Mouse (Mus musculus): Measurements from ENCODE around the gene Taok2.

The Taok2 gene

GRCm38 (mm10) chr7:126869780-126870519, 14.6 kb downstream of the Taok2 start:
- no peak for DNase-seq (ENCODE audit: low spot score)

- DNase-seq (ENCODE audit: low spot score): no peak
Observed at GRCm38 (mm10) chr7:126868003-126868402, 16.5 kb downstream of the Taok2 start.

GRCm38 (mm10) chr7:126867534-126867933, 17.0 kb downstream of the Taok2 start:
- no peak for DNase-seq (ENCODE audit: low spot score)

GRCm38 (mm10) chr7:126863791-126864190, 20.7 kb downstream of the Taok2 start:
- no peak for DNase-seq (ENCODE audit: low spot score)

GRCm38 (mm10) chr7:126862147-126862784, 22.2 kb downstream of the Taok2 start, which contains the start of gene Ino80e:
Gene Ino80e (minus strand): TSS chr7:126862377.
- DNase-seq (ENCODE audit: low spot score): peak; percentile 93

GRCm38 (mm10) chr7:126861429-126862130, 22.9 kb downstream of the Taok2 start, which contains the start of gene Hirip3:
Gene Hirip3 (plus strand): TSS chr7:126861972.
- DNase-seq (ENCODE audit: low spot score): peak; percentile 86

GRCm38 (mm10) chr7:126860987-126861386, 23.5 kb downstream of the Taok2 start:
- no peak for DNase-seq (ENCODE audit: low spot score)

- DNase-seq (ENCODE audit: low spot score): no peak
Observed at GRCm38 (mm10) chr7:126856741-126857420, 27.6 kb downstream of the Taok2 start.

GRCm38 (mm10) chr7:126855641-126856040, 28.9 kb downstream of the Taok2 start:
- no peak for DNase-seq (ENCODE audit: low spot score)

GRCm38 (mm10) chr7:126853454-126853853, 31.0 kb downstream of the Taok2 start:
- no peak for DNase-seq (ENCODE audit: low spot score)

GRCm38 (mm10) chr7:126851192-126851591, 33.3 kb downstream of the Taok2 start:
- DNase-seq (ENCODE audit: low spot score): no peak

- no peak for DNase-seq (ENCODE audit: low spot score)
Observed at GRCm38 (mm10) chr7:126850161-126850560, 34.3 kb downstream of the Taok2 start.

GRCm38 (mm10) chr7:126848794-126849193, 35.7 kb downstream of the Taok2 start:
- no peak for DNase-seq (ENCODE audit: low spot score)

- no peak for DNase-seq (ENCODE audit: low spot score)
Observed at GRCm38 (mm10) chr7:126847421-126848398, 36.8 kb downstream of the Taok2 start.

- no peak for DNase-seq (ENCODE audit: low spot score)
Observed at GRCm38 (mm10) chr7:126847116-126847420, 37.4 kb downstream of the Taok2 start, which contains the start of gene Doc2a. Gene Doc2a (plus strand): TSS chr7:126847416.

GRCm38 (mm10) chr7:126845516-126845915, 39.0 kb downstream of the Taok2 start:
- DNase-seq (ENCODE audit: low spot score): no peak

GRCm38 (mm10) chr7:126843276-126843675, 41.2 kb downstream of the Taok2 start:
- no peak for DNase-seq (ENCODE audit: low spot score)

- no peak for DNase-seq (ENCODE audit: low spot score)
Observed at GRCm38 (mm10) chr7:126833294-126833693, 51.2 kb downstream of the Taok2 start.

GRCm38 (mm10) chr7:126832036-126832598, 52.4 kb downstream of the Taok2 start:
- no peak for DNase-seq (ENCODE audit: low spot score)

GRCm38 (mm10) chr7:126831539-126831938, 53.0 kb downstream of the Taok2 start, which contains the start of gene 4930451I11Rik:
Gene 4930451I11Rik (minus strand): TSS chr7:126831639.
- no peak for DNase-seq (ENCODE audit: low spot score)

GRCm38 (mm10) chr7:126825952-126826351, 58.6 kb downstream of the Taok2 start:
- DNase-seq (ENCODE audit: low spot score): no peak
